Comparison of ENCODE assay signal across 16 mouse cellular contexts in genomic region chr4:136373494-136374181, GRCm38 (mm10). TPM values are rescaled to one million over a fixed set of nuclear protein-coding genes. Genes with fewer than 3 reads are reported as not detected.
DNase-seq lines count a peak whose midpoint lies in the region; ATAC-seq lines count a peak whose summit lies in the region.
"Had no signal": no experiment of that assay in that cellular context is flagged by ENCODE, and none has a peak within 500 bp of the region (broad histone marks: within the 10 kb centered on the region; RNA-seq: fewer than 3 reads in every experiment).

No protein-coding gene starts in this region.

- H3K9ac ChIP-seq in hindbrain, embryonic 16.5 days (ENCODE audit: low read depth, low read length): 0 out of 2 replicates have a peak overlapping the region, but pooled peaks have one; percentile 3
- no peak overlapping the region for H3K9ac ChIP-seq in hindbrain, embryonic 14.5 days
- H3K9ac ChIP-seq: kidney, embryonic 15.5 days; lung, embryonic 15.5 days; neural tube, embryonic 12.5 days had no signal

- intact Hi-C loops in left cerebral cortex, postnatal 14 days (cut with DNase I): loop anchor here (5.0 kb wide), 1 partner anchor 154 kb away; no protein-coding TSS in a partner anchor

- H3K27me3 ChIP-seq in hindbrain, embryonic 16.5 days (replicated peaks; ENCODE audit: control insufficient read depth, insufficient read depth, low read length): no peaks in the 10 kb centered on the region
- H3K27me3 ChIP-seq in hindbrain, embryonic 14.5 days (ENCODE audit: control insufficient read depth, insufficient read depth, low read length): no peaks in the 10 kb centered on the region
- H3K27me3 ChIP-seq: kidney, embryonic 15.5 days; lung, embryonic 15.5 days; neural tube, embryonic 12.5 days had no signal

- H3K27ac ChIP-seq in hindbrain, embryonic 16.5 days (ENCODE audit: low read depth, low read length): 0 out of 2 replicates have a peak overlapping the region, but pooled peaks have one; percentile 14
- H3K27ac ChIP-seq in hindbrain, embryonic 14.5 days: no peak overlapping the region
- H3K27ac ChIP-seq: gastrocnemius, adult 2 months; kidney, embryonic 15.5 days; lung, embryonic 15.5 days; neural tube, embryonic 12.5 days had no signal

- no peaks in the 10 kb centered on the region for H3K9me3 ChIP-seq in hindbrain, embryonic 16.5 days (ENCODE audit: control insufficient read depth, low read length)
- H3K9me3 ChIP-seq in hindbrain, embryonic 14.5 days (ENCODE audit: control insufficient read depth, low read length): no peaks in the 10 kb centered on the region
- H3K9me3 ChIP-seq: kidney, embryonic 15.5 days; lung, embryonic 15.5 days; megakaryocyte, embryonic 14.5 days; neural tube, embryonic 12.5 days had no signal

- no peak overlapping the region for H3K4me3 ChIP-seq in hindbrain, embryonic 16.5 days (ENCODE audit: low read length)
- H3K4me3 ChIP-seq in hindbrain, embryonic 14.5 days (replicated peaks; ENCODE audit: low read length): no peak overlapping the region
- H3K4me3 ChIP-seq: gastrocnemius, adult 2 months; kidney, embryonic 15.5 days; lung, embryonic 15.5 days; megakaryocyte, embryonic 14.5 days; neural tube, embryonic 12.5 days had no signal

- DNase-seq in hindbrain, embryonic 14.5 days (ENCODE audit: low spot score): no peak
- DNase-seq in frontal cortex, adult 2 months (ENCODE audit: extremely low spot score in 1 of 2, low spot score in 1 of 2): peak; percentile 38 to 67
- peak; percentile 58 to 67 for DNase-seq in left cerebral cortex, postnatal 14 days (ENCODE audit: low spot score in 2 of 2)
- DNase-seq in right cerebral cortex, postnatal 10 days (ENCODE audit: low spot score in 2 of 2): peak; percentile 47 to 56
- DNase-seq in adrenal gland, postnatal 25 days: no peak
- DNase-seq in cerebellum, adult 11 months: no peak
- DNase-seq: cerebellum, postnatal 14 days; gastrocnemius, adult 2 months; layer of hippocampus, adult 9-11 months; liver had no signal

- H3K4me1 ChIP-seq in hindbrain, embryonic 16.5 days (ENCODE audit: control insufficient read depth, insufficient read depth, low read depth, low read length): peaks cover 6% of the 10 kb centered on the region; the same call in 1 of the 2 replicates
- H3K4me1 ChIP-seq in hindbrain, embryonic 14.5 days (replicated peaks; ENCODE audit: control insufficient read depth, insufficient read depth, low read length): peaks cover 12% of the 10 kb centered on the region; the same call in 1 of the 2 replicates
- H3K4me1 ChIP-seq: lung, embryonic 15.5 days had no signal

- no peak for ATAC-seq in hindbrain, embryonic 16.5 days
- ATAC-seq in hindbrain, embryonic 14.5 days (ENCODE audit: low FRiP score): no peak

- no peaks in the 10 kb centered on the region for H3K36me3 ChIP-seq in hindbrain, embryonic 16.5 days (ENCODE audit: control insufficient read depth, insufficient read depth, low read length)
- H3K36me3 ChIP-seq in hindbrain, embryonic 14.5 days (replicated peaks; ENCODE audit: control insufficient read depth, insufficient read depth): no peaks in the 10 kb centered on the region
- H3K36me3 ChIP-seq: kidney, embryonic 15.5 days; lung, embryonic 15.5 days; neural tube, embryonic 12.5 days had no signal

- WGBS in hindbrain, embryonic 16.5 days: 24% methylated on average over 14 of the region's 14 CpGs
- whole genome bisulfite sequencing in hindbrain, embryonic 14.5 days: 31% methylated on average over 14 of the region's 14 CpGs

- no peak overlapping the region for H3K4me2 ChIP-seq in hindbrain, embryonic 16.5 days (ENCODE audit: low read length)
- no peak overlapping the region for H3K4me2 ChIP-seq in hindbrain, embryonic 14.5 days (replicated peaks)
- H3K4me2 ChIP-seq: heart, embryonic 11.5 days; kidney, embryonic 15.5 days; lung, embryonic 15.5 days; neural tube, embryonic 12.5 days had no signal

RNA-seq across cellular contexts. Expression of gene Htr1d, which starts 49.7 kb away (rescaled TPM):
- polyA plus RNA-seq in hindbrain, embryonic 16.5 days (2015; fragmentation: Nextera tagmentation; extraction: Ambion mirVana): 3.7 and 4.7 TPM in 2 replicates
- polyA plus RNA-seq in hindbrain, embryonic 14.5 days (2014; fragmentation: Nextera tagmentation; extraction: Ambion mirVana): 1.9 and 2.1 TPM in 2 replicates
- polyA plus RNA-seq in frontal cortex, adult 2 months (2012; rRNA removed): 2.5 and 3.4 TPM in 2 replicates
- total RNA-seq in left cerebral cortex, postnatal 14 days (2021): 1 to 10 TPM; 1.8 to 3.1 TPM
- total RNA-seq in adrenal gland, postnatal 25 days (2021): not detected in 2 replicates
- total RNA-seq: gastrocnemius, adult 2 months had no signal
- polyA plus RNA-seq: heart, embryonic 11.5 days; lung, embryonic 15.5 days had no signal

Comparison
In these comparisons a context has a peak if more than half of its experiments do, and no peak if none do; other contexts are left out.
1. DNase-seq: peak in frontal cortex, adult 2 months (2 of 2), left cerebral cortex, postnatal 14 days (2 of 2) and right cerebral cortex, postnatal 10 days (2 of 2); none in hindbrain, embryonic 14.5 days (single experiment), adrenal gland, postnatal 25 days (single experiment) and cerebellum, adult 11 months (single experiment).